ENCODE assay signal across 23 mouse cellular contexts in the genomic region with DNA sequence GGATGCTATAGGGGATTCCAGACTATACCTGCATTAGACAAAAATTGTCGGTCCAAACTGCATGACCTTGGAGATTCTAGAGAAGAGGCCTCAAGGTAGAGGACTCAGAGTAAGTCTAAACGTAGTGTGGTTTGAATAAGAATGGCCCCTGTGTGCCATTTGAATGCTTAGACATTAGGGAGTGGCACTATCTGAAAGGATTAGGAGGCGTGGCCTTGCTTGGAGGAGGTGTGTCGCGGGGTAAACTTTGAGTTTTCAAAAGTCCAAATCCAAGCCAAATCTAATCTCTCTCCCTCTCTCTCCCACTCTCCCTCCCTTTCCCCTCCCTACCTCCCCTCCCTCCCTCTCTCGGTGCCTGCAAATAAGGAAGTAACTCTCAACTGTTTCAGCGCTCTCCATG.
"Had no signal": no experiment of that assay in that cellular context is flagged by ENCODE, and none has a peak within 500 bp of the region (broad histone marks: within the 10 kb centered on the region; RNA-seq: fewer than 3 reads in every experiment).

No protein-coding gene starts in this region.

- H3K9ac ChIP-seq: limb, embryonic 12.5 days; limb, embryonic 15.5 days; liver, embryonic 14.5 days; liver, postnatal 0 days; lung, embryonic 14.5 days; midbrain, embryonic 13.5 days had no signal

- DNase-seq: kidney, adult 18-20 months; kidney, adult 9 months; kidney, postnatal 25 days; layer of hippocampus, adult 9-11 months; layer of hippocampus, postnatal 36 days; left cerebral cortex, postnatal 4 days; liver, postnatal 0 days; lung, embryonic 14.5 days; thymus, adult 2 months; thymus, postnatal 14 days had no signal

- ATAC-seq: liver, postnatal 0 days; lung, postnatal 0 days; midbrain, embryonic 13.5 days; midbrain, embryonic 16.5 days had no signal

- H3K4me1 ChIP-seq: limb, embryonic 12.5 days; limb, embryonic 15.5 days; megakaryocyte, embryonic 14.5 days; midbrain, embryonic 10.5 days; midbrain, embryonic 13.5 days had no signal

- H3K27ac ChIP-seq: kidney, postnatal 0 days; layer of hippocampus, adult 2 months; left cerebral cortex, adult 2 months; limb, embryonic 12.5 days; limb, embryonic 15.5 days; liver, embryonic 14.5 days; macrophage; midbrain, embryonic 10.5 days; midbrain, embryonic 13.5 days had no signal

- H3K4me3 ChIP-seq: layer of hippocampus, adult 2 months; left cerebral cortex, adult 2 months; limb, embryonic 12.5 days; limb, embryonic 15.5 days; megakaryocyte, embryonic 14.5 days; midbrain, embryonic 10.5 days; midbrain, embryonic 13.5 days; myocyte had no signal

- H3K9me3 ChIP-seq: limb, embryonic 15.5 days; midbrain, embryonic 10.5 days; midbrain, embryonic 13.5 days had no signal

- H3K36me3 ChIP-seq: limb, embryonic 12.5 days; limb, embryonic 15.5 days; midbrain, embryonic 10.5 days; midbrain, embryonic 13.5 days had no signal
